Mouse (Mus musculus): ENCODE data around the gene Ccnq. TPM values are rescaled to one million over a fixed set of nuclear protein-coding genes. Genes with fewer than 3 reads are reported as not detected.

The Ccnq gene
- polyA plus RNA-seq, 1 experiment, result 1.4 TPM

DNA sequence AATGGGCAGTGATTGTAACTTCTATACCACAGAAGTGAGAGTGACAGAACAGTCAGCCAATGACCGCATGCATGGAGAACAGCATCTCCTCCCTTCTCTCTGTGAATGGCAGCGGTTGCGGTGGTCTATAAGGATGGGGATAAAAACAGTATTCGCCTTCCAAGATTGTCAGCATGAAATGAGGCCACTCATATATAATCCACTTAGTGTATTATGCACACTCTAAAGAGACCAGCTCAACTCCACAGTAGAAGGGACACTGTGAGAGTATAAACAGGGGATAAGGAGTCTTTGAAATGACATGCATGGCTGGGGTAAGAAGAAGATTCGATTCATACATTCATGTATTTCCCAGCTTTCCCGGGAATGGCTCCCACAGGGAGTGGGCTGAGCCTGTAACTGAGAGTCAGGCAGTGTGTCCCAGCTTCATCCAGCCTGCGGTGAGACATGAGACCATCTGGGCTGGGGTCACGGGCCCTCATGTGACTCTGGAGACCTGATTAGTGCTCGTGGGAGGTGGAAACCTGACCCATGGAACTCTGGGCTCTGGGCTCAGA lies 31.3 kb upstream of the Ccnq start:
- no peak for TF ChIP-seq GATA1 (IDR thresholded peaks at IDR 0.05; ENCODE audit: low read length)
- no peak for TF ChIP-seq TAL1 (IDR thresholded peaks at IDR 0.05; ENCODE audit: low read length)
- Histone ChIP-seq H3K27me3 (ENCODE audit: control insufficient read depth) (no peaks in the 10 kb centered on the region), H3K9me3 (ENCODE audit: control insufficient read depth, low read length) (no peaks in the 10 kb centered on the region), H3K36me3 (ENCODE audit: control insufficient read depth) (no peaks in the 10 kb centered on the region), H3K4me3 (replicated peaks) (no peak overlapping the region), H3K4me1 (ENCODE audit: control insufficient read depth) (no peaks in the 10 kb centered on the region)

DNA sequence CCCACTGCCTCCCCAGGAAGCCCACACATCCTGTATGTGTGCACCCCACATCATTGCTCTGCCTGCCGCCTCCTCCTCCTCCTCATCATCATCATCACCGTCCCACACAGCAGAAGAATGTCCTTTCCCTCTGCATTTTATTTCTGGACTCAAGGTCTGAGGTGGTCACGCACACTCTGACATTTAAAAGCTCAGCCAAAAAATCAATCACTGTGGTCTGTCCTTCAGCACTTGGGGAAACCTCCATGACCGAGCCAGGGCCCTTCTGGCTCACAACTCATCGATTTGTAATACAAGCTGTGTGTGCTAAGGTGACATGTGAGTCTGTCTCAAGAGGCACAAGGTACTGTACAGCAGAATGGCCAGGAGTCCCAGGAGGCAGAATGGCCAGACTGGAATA lies 30.8 kb upstream of the Ccnq start:
- no peaks in the 10 kb centered on the region for H3K36me3 ChIP-seq (ENCODE audit: control insufficient read depth)
- TF ChIP-seq TAL1 (IDR thresholded peaks at IDR 0.05; ENCODE audit: low read length), result no peak
- TF ChIP-seq GATA1 (IDR thresholded peaks at IDR 0.05; ENCODE audit: low read length), result no peak
- H3K9me3 ChIP-seq (ENCODE audit: control insufficient read depth, low read length), result no peaks in the 10 kb centered on the region
- no peaks in the 10 kb centered on the region for H3K4me1 ChIP-seq (ENCODE audit: control insufficient read depth)
- H3K4me3 ChIP-seq (replicated peaks), result no peak overlapping the region
- H3K27me3 ChIP-seq (ENCODE audit: control insufficient read depth), result no peaks in the 10 kb centered on the region

DNA sequence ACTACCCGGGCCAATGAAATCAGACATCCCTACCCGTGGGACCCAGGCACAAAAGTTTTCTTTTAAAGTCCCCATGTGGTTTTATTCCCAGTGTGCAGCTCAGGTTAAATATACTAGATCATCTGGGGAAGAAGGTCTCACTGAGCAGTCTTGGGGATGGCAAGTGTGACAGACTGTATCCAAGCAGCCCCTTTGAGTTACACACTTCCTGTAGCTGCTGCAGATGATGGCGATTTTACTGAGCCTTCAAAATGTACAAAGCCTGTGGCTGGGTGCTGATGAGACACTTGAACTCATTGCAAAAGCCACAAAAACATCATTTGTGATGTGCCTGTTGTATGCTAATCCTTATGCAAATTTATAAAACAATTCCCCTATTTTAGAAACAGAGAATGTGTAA lies 29.0 kb upstream of the Ccnq start:
- Histone ChIP-seq H3K36me3 (ENCODE audit: control insufficient read depth) (no peaks in the 10 kb centered on the region), H3K27me3 (ENCODE audit: control insufficient read depth) (no peaks in the 10 kb centered on the region), H3K9me3 (ENCODE audit: control insufficient read depth, low read length) (no peaks in the 10 kb centered on the region), H3K4me1 (ENCODE audit: control insufficient read depth) (no peaks in the 10 kb centered on the region), H3K4me3 (replicated peaks) (no peak overlapping the region)
- TF ChIP-seq TAL1 (IDR thresholded peaks at IDR 0.05; ENCODE audit: low read length) (no peak), GATA1 (IDR thresholded peaks at IDR 0.05; ENCODE audit: low read length) (no peak)

DNA sequence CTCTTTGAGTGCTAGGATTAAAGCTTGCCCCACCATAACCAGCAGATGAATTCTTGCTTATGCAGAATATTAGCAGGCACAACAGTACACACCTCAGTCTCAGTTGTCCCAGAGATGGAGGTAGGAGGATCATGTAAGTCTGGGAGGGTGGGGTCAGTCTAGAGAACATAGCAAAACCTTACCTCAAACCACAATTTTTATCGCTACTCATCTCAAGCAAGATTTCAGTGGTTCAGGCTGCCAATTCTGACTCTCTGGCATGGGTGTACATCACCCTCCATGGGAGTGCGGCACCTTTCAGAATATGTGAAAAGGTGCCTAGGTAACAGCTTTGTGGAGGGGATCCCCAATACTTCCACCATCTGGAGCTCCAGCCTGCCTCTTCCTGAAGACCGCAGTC lies 28.5 kb upstream of the Ccnq start:
- no peak overlapping the region for H3K4me3 ChIP-seq (replicated peaks)
- no peak for TF ChIP-seq GATA1 (IDR thresholded peaks at IDR 0.05; ENCODE audit: low read length)
- TF ChIP-seq TAL1 (IDR thresholded peaks at IDR 0.05; ENCODE audit: low read length), result no peak
- no peaks in the 10 kb centered on the region for H3K9me3 ChIP-seq (ENCODE audit: control insufficient read depth, low read length)
- H3K4me1 ChIP-seq (ENCODE audit: control insufficient read depth), result no peaks in the 10 kb centered on the region
- no peaks in the 10 kb centered on the region for H3K36me3 ChIP-seq (ENCODE audit: control insufficient read depth)
- H3K27me3 ChIP-seq (ENCODE audit: control insufficient read depth), result no peaks in the 10 kb centered on the region

DNA sequence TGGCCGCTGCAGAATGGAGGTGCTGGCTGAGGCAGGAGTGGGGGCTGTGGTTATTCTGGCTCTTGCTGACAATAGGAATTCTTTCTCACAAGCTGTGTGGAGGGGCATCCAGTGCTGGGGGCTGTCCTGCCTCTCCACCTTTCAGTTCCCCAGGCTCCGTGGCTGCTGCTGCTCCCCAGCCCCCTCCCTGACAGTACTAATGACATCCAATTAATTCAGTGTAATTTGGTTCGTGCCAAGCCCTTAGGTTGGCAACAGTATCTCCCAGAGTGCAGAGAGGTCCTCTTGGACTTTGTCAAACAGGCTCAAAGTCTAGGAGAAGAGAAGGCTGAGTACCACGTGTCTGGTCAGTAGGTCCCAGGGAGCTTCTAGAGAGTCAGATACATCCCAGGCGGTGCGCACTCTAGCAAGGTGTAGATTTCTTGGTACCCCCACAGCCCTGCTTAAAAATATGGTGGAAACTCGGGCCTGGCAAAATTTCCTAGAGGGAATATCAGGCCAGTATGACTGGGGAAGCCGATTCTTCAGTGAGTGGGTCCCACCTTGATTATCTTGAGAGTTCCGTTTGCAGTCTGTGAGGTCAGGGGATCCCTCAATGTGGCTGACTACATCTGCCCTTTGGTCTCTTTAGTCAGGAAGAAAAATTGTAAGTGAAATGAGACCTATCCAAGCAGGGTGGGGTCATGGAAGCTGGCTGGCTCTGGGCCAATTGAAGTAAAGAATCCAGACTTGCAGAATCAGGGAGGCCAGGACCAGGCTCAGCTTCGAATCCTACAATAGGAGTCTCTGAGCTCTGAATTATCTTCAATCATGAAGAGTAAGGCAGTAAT lies 26.5 kb upstream of the Ccnq start:
- Histone ChIP-seq H3K4me3 (replicated peaks) (no peak overlapping the region), H3K4me1 (ENCODE audit: control insufficient read depth) (no peaks in the 10 kb centered on the region), H3K36me3 (ENCODE audit: control insufficient read depth) (no peaks in the 10 kb centered on the region), H3K27me3 (ENCODE audit: control insufficient read depth) (no peaks in the 10 kb centered on the region), H3K9me3 (ENCODE audit: control insufficient read depth, low read length) (no peaks in the 10 kb centered on the region)
- TF ChIP-seq GATA1 (IDR thresholded peaks at IDR 0.05; ENCODE audit: low read length) (no peak), TAL1 (IDR thresholded peaks at IDR 0.05; ENCODE audit: low read length) (no peak)

DNA sequence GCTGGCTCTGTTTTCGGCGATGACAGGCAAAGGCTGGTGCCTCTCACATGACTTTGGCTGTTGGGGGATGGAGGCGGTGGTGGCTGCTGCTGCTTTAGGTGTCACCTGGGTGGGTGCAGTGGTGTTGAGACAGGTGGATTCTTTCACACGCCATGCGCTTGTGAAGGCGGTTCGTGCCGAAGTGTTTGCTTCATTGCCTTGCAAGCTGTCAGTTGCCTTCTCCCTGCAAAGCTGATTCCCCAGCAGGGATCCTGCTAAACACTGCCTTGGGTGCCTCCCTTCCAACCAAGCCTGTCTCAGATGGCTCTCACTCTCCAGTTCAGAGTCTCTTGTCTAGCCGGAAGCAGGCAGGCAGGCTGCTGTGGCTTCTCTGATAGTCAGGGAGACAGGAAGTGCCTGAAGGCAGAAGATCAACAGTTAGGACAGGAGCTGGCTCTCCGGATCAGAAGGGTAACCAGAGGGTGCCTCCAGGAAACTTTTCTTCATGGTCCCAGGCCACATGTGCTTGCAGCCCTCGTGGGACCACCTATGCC lies 20.3 kb upstream of the Ccnq start:
- H3K36me3 ChIP-seq (ENCODE audit: control insufficient read depth), result no peaks in the 10 kb centered on the region
- no peaks in the 10 kb centered on the region for H3K9me3 ChIP-seq (ENCODE audit: control insufficient read depth, low read length)
- TF ChIP-seq TAL1 (IDR thresholded peaks at IDR 0.05; ENCODE audit: low read length) (no peak), GATA1 (IDR thresholded peaks at IDR 0.05; ENCODE audit: low read length) (no peak)
- H3K4me3 ChIP-seq (replicated peaks), result no peak overlapping the region
- no peaks in the 10 kb centered on the region for H3K27me3 ChIP-seq (ENCODE audit: control insufficient read depth)
- H3K4me1 ChIP-seq (ENCODE audit: control insufficient read depth), result peaks cover 6% of the 10 kb centered on the region

DNA sequence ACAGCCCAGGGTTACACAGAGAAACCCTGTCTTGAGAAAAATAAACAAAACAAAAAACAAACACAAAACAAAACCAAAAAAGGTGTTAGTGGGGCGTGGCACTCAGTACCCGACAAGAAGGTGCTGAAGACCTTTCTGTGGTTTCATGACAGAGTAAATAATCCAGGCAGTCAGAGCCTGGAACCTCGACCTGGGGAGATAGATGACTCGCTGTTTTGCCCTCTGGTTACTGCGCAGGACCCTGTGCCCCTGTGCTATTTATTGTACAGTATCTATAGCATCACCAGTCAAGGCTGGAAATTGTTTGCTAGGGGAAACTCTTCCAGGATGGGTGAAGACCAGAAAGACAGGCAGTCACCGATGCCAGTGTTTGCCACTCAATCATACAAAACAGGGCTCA lies 18.9 kb upstream of the Ccnq start:
- no peak overlapping the region for H3K4me3 ChIP-seq (replicated peaks)
- no peaks in the 10 kb centered on the region for H3K36me3 ChIP-seq (ENCODE audit: control insufficient read depth)
- H3K9me3 ChIP-seq (ENCODE audit: control insufficient read depth, low read length), result no peaks in the 10 kb centered on the region
- TF ChIP-seq GATA1 (IDR thresholded peaks at IDR 0.05; ENCODE audit: low read length), result no peak
- no peak for TF ChIP-seq TAL1 (IDR thresholded peaks at IDR 0.05; ENCODE audit: low read length)
- no peaks in the 10 kb centered on the region for H3K27me3 ChIP-seq (ENCODE audit: control insufficient read depth)
- H3K4me1 ChIP-seq (ENCODE audit: control insufficient read depth), result peaks cover 6% of the 10 kb centered on the region

DNA sequence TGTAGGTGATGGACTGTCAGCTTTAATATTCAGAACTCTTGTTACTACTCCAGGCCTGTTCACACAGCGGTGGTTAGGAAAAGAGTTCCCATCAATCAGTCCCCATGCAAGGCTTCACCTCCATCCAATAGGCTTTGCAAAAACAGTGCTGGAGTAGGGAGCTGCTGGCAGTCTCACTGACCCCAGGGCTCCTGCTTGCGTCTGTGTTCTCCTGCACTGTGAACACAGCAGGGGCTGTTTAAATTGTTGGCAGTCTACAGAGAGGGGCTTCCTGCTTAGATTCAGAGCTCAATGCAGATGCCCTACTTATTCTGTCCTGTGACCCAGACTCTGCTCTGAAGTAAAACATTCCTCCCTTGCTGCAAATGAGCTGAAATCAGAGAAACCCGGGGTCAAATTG lies 17.2 kb upstream of the Ccnq start:
- peaks cover 6% of the 10 kb centered on the region for H3K4me1 ChIP-seq (ENCODE audit: control insufficient read depth)

DNA sequence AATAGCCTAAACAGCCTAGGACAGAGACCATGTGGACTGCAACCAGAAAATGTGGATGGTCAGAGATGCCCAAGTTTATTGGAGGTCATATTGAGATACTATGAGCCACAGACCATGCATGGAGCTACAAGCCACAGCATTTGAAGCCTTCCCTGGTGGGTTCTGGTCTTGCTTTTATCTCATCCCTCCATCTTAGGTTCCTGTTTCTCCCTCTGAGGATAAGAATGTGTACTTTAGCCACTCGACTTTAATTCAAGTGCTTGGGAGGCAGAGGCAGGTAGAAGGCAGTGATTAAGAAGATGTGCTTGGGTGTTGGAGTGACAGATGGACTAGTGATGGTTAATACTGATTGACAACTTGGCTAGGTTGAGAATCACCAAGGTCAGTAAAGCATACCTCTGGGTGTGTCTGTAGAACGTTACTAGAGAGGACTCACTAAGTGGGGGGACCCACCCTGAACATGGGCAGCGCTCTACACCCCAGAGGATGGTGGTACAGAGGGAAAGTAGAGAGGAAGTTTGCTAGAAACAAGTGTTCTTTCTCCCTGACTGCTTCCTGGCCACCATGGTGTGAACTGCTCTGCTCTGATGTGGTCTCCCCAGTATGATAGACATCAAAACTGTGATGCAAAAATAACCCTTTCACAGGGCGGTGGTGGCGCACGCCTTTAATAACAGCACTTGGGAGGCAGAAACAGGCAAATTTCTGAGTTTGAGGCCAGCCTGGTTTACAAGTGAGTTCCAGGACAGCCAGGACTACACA lies 14.7 kb upstream of the Ccnq start:
- Histone ChIP-seq H3K4me3 (replicated peaks) (no peak overlapping the region), H3K27me3 (ENCODE audit: control insufficient read depth) (no peaks in the 10 kb centered on the region), H3K9me3 (ENCODE audit: control insufficient read depth, low read length) (no peaks in the 10 kb centered on the region), H3K36me3 (ENCODE audit: control insufficient read depth) (no peaks in the 10 kb centered on the region), H3K4me1 (ENCODE audit: control insufficient read depth) (no peaks in the 10 kb centered on the region)
- TF ChIP-seq GATA1 (IDR thresholded peaks at IDR 0.05; ENCODE audit: low read length), result no peak
- no peak for TF ChIP-seq TAL1 (IDR thresholded peaks at IDR 0.05; ENCODE audit: low read length)

More for the DNA sequence above, 17.2 kb upstream of the Ccnq start:
- no peaks in the 10 kb centered on the region for H3K27me3 ChIP-seq (ENCODE audit: control insufficient read depth)
- no peak overlapping the region for H3K4me3 ChIP-seq (replicated peaks)
- no peaks in the 10 kb centered on the region for H3K9me3 ChIP-seq (ENCODE audit: control insufficient read depth, low read length)
- H3K36me3 ChIP-seq (ENCODE audit: control insufficient read depth), result no peaks in the 10 kb centered on the region
- TF ChIP-seq TAL1 (IDR thresholded peaks at IDR 0.05; ENCODE audit: low read length), result no peak
- no peak for TF ChIP-seq GATA1 (IDR thresholded peaks at IDR 0.05; ENCODE audit: low read length)
